Mouse (Mus musculus): ENCODE data around the gene Fam160b1. TPM values are rescaled to one million over a fixed set of nuclear protein-coding genes. Genes with fewer than 3 reads are reported as not detected.
A peak's percentile ranks its signal among the peaks of the same experiment; 100 is the strongest.

Gene Fam160b1
- 10 to 100 TPM; 21.5 to 23.1 TPM for total RNA-seq (2021)
- long read RNA-seq, full-length matches to known transcripts, result 2 of 8 reads
- long read RNA-seq, partial matches to known transcripts, result 1 of 8 reads
- long read RNA-seq, other reads (novel, unspliced or antisense), result 5 of 8 reads

DNA sequence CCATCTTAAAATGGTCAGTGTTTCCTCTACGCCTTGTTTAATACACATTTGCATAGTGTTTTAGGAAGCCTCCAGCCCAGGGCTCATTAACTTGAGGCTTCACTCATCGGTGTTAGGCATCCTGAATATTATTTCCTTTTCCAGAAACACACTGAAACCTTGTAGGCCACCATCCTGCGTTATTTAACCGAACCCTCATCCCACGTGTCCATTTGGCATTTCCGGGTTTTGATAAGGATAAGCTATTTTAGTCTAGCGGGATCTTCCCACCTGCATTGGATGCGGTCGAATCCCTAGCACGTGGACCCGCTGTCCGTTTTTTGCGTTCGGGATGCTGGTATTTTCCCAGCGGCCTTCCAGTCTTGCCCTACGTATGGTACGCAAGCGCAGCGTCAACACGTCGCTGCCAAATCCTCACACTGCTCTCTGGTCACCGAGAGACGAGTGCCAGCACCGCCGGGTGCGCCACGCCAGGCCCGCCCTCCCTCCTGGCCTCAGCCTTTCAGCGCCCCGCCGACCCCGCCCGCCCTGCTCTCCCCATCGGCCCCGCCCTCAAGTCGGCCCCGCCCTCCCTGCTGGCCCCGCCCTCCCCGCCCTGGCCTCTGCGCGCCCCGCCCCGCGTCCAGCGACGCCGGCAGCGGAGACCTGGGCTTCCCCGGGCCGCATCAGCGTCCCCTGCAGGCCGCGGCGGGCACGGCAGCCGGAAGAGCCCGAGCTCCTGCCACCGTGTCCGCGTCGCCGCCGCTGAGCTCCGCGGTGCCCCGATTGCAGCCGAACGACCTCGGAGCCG, at the start of gene Fam160b1:
Gene Fam160b1 (plus strand): TSS at position 340 of the 790 bp plus-strand sequence.
- peak; percentile 93 to 98 for DNase-seq (ENCODE audit: low spot score in 2 of 2)

DNA sequence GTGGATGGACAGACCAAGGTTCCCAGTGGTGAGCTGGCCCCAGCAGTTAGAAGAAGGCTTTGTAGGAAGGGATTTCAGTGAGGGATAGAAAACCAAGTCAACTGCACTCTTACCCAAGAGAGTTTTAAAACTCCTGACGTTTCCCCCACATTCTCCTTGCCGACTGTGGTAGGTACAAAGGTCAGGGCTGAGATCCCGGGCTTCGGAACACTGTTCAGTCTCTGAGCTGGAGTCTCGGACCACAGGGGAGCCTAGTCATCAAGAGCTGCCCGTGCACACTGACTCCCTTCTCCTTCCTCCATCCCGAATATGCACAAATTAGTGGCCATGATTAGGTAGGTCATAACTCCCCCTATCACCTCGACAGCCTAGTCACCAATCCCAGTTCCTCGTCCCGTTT, 47.3 kb upstream of the Fam160b1 start:
- DNase-seq (ENCODE audit: low spot score in 2 of 2), result no peak

- DNase-seq (ENCODE audit: low spot score in 2 of 2), result no peak
Measured at GRCm38 (mm10) chr19:57313891-57314345, 46.6 kb upstream of the Fam160b1 start.

- peak; percentile 46 to 53 for DNase-seq (ENCODE audit: low spot score in 2 of 2)
Measured at GRCm38 (mm10) chr19:57314346-57315012, 46.0 kb upstream of the Fam160b1 start, which contains the start of gene Ablim1. Gene Ablim1 (minus strand): TSS chr19:57314919.

DNA sequence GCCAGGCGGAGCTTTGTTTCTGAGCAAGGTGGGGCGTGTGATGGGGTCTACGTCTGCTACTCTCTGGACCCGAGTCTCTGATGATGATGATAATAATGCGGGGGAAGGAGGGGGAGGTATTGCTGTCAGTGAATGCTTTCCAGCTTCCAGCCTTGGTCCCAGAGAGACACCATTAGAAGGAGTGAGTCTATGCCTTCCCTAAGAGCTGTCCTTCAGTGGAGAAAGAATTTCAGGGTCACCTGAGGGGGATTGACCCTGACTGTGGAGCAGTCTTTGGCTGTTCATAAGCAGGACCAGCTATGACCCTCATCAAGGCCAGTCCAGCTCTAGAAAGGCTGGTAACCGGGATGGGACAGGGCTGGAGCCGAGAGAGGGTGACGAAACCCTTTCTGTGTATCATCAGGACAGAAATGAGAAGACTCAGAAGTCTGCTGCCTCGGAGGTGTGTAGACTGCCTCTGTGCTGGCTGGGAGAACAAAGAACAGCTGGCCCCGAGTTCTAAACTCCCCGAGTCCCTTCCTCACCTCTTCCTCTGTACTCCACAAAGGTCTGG, 45.4 kb upstream of the Fam160b1 start:
- no peak for DNase-seq (ENCODE audit: low spot score in 2 of 2)

- no peak for DNase-seq (ENCODE audit: low spot score in 2 of 2)
Measured at GRCm38 (mm10) chr19:57316597-57316996, 43.9 kb upstream of the Fam160b1 start.

DNA sequence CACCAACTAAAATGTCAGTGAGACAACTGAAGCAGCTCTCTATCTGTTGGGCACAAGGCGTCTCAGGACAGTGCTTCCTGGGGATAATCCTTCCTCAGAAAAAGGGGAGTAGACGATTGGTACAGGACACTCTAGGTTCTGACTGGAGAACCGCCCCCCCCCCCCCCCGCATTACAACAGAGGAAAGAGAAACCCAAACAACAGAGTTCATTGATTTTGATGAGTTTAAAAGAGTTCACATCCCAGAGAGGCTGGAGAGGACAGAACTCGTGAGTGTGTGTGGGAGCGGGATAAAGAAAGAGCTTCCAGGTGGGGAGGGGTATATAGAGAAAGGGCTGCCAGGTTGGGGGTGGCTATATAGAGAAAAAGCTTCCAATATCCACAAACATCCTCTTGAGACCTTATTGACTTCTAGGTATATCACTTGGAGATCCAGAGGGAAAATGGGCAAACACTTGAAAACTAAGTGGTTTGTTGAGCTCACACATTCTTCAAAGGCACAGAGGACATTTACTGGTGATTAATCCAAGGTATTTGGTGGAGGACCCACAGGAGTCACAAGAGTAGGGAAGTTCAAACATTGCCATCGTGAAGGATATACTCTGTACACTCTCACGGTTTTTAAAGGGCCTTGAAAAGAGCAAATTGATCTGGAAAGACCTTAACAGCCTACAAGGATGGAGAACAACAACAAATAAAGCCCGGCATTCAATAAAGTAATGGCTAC, 39.7 kb upstream of the Fam160b1 start:
- no peak for DNase-seq (ENCODE audit: low spot score in 2 of 2)

GRCm38 (mm10) chr19:57321839-57322238, 38.6 kb upstream of the Fam160b1 start:
- DNase-seq (ENCODE audit: low spot score in 2 of 2), result no peak

DNA sequence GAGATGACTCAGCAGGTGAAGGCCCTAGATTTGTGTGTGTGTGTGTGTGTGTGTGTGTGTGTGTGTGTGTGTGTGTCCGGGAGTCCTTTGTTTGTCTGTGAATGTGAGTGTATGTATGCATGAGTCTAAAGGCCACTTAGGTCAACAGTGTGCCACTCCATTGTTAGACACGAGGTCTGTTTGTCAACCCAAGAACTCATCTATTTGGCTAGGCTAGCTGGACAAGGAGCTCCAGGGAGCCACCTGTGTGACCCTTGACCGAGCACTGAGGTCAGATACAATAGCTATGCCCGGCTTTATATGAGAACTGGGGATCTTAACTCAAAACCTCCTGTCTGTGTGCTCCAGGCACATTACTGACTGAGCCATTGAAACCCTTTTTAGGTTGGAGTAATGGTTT, 38.0 kb upstream of the Fam160b1 start:
- no peak for DNase-seq (ENCODE audit: low spot score in 2 of 2)

DNA sequence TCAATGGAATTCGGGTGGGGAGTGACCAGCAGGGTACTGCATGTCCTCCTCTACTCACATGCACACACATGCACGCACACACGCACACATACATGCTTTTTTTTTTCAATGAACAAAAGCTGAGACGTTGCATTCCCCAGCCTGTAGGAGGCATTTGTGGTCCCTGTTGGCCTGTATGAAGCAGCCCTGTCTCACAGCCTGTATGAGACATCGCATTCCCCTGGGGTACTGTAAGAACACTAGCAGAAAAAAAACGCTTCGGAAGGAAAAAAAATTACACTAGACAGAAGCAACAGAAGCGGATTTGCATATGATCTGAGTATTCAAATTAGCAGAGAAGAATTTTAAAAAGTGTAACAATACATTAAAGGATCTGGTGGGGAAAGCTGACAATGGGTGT, 37.4 kb upstream of the Fam160b1 start:
- no peak for DNase-seq (ENCODE audit: low spot score in 2 of 2)

DNA sequence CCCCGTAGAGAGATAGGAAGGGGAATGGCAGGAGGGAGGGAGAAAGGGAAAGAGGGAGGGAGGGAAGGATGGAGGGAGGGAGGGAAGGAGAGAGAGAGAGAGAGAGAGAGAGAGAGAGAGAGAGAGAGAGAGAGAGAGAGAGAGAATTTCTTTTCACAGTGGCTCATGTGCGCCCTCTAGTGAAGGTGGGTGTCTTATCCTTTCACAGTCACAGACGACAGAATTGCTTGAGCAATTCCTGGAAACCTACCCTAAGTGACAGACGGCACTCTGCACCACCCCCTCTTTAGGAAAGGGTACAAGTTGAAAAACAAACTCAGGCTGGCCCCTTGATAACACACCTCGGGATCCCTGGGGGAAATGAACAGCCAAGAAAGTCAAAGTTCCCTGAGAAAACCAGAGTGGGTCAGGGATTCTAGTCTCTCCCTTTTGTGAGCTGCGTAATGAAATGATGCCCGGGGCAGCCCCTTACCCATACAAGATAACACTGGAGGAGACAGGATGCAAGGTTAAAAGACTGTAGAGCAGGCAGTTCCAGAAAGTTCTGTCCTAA, 34.7 kb upstream of the Fam160b1 start:
- peak; percentile 83 to 85 for DNase-seq (ENCODE audit: low spot score in 2 of 2)

GRCm38 (mm10) chr19:57327679-57328078, 32.8 kb upstream of the Fam160b1 start:
- DNase-seq (ENCODE audit: low spot score in 2 of 2), result no peak

DNA sequence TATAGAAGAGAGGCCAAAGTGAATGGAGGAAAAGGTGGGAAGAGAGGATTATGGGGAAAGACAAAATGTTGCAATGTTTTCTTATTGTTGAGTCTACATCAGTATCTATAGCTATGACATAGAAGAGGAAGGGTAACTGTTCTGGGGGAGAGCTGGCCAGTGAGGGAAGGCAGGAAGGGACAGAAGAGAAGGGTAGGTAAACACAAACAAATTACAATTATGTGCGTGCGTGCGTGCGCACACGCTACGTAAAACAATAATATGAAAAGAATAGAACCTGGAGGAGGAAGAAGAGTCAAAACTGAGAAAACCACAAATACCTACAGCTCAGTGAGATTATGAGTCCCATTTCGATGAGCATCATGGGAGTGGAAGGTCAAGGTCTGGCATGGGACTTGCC, 32.2 kb upstream of the Fam160b1 start:
- no peak for DNase-seq (ENCODE audit: low spot score in 2 of 2)

GRCm38 (mm10) chr19:57328792-57329191, 31.7 kb upstream of the Fam160b1 start:
- peak in 1 of 2 experiments; percentile 46 for DNase-seq (ENCODE audit: low spot score in 2 of 2)

- no peak for DNase-seq (ENCODE audit: low spot score in 2 of 2)
Measured at GRCm38 (mm10) chr19:57330309-57330708, 30.2 kb upstream of the Fam160b1 start.

DNA sequence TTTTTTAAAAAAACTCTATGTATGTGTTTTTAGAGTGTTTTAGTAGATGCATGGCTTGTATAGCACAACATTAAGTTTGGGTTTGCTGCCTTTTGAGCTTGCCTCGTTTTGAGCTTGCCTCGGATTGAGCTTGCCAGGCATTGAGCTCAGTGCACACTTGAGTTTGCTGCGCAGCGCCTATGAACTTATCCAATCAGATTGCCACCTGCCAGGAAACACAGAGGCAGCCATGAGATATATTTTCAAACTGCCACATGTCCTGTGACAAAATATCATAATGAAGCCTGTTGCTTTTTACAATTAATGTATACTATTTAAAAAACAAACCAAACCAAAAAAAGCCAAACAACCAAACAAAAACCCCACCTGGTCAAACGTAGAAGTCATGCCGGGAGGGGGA, 29.2 kb upstream of the Fam160b1 start:
- no peak for DNase-seq (ENCODE audit: low spot score in 2 of 2)

DNA sequence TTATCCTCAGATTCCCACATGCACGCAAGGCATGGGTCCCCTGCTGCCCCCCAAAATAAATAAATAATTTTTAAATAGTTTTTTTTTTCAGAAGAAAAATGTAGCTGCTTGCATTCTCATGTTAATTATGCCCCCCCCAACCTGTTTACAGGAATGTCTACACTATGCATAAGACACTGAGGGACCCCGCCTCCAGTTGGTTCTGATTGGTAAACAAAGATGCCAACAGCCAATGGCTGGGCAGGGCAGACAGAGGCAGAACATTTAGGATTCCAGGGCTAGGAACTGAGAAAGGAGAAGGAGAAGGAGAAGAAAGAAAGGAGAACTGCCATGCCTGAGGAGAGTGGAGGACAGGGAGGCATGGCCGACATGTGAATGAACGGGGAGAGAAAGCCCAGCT, 27.1 kb upstream of the Fam160b1 start:
- DNase-seq (ENCODE audit: low spot score in 2 of 2), result no peak

- no peak for DNase-seq (ENCODE audit: low spot score in 2 of 2)
Measured at GRCm38 (mm10) chr19:57335135-57335534, 25.3 kb upstream of the Fam160b1 start.

DNA sequence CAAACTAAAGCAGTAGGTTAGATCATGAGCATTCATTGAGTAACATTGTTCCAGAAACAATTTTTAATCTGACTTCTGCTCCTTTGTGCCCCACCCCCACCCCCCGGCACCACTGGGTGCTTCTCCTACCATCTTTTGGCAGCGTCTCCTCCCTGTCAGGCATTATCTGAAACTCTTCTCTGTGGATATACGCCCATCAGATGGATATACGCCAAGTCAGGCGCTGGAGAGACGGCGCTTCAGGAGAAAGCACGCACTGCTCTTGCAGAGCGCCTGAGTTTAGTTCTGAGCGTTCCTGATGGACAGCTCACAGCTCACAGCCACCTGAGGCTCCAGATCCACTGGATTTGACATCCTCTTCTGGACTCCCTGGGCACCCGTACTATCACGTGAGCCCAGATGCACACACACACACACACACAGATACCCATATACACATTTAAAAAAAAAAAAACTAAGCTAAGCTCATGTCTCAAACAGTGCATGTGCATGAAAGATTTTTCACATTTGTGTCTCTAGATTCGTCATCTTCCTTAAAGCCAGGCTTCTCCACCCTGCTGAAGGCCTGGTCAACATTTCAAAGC, 21.1 kb upstream of the Fam160b1 start:
- no peak for DNase-seq (ENCODE audit: low spot score in 2 of 2)

- no peak for DNase-seq (ENCODE audit: low spot score in 2 of 2)
Measured at GRCm38 (mm10) chr19:57340900-57341742, 19.4 kb upstream of the Fam160b1 start.
